Mouse (Mus musculus) cortical plate, adult 2 months (tissue): Measurements from ENCODE around the gene Slc35g1.

Source experiments
- CTCF ChIP-seq: fragments of 200-500 bp; IDR thresholded peaks from 2 replicates; pipeline ENCODE4 v1.5.1; 2011; ENCODE audit warnings: mild to moderate bottlenecking, control low read depth, low read length; ENCODE audit not compliant: insufficient read depth; ENCODE audit errors: extremely low read depth
- POLR2A ChIP-seq: fragments of 200-500 bp; IDR thresholded peaks from 2 replicates; pipeline ENCODE4 v1.6.1; 2011; ENCODE audit warnings: mild to moderate bottlenecking, low read length, control low read depth; ENCODE audit not compliant: insufficient read depth; ENCODE audit errors: extremely low read depth

DNA sequence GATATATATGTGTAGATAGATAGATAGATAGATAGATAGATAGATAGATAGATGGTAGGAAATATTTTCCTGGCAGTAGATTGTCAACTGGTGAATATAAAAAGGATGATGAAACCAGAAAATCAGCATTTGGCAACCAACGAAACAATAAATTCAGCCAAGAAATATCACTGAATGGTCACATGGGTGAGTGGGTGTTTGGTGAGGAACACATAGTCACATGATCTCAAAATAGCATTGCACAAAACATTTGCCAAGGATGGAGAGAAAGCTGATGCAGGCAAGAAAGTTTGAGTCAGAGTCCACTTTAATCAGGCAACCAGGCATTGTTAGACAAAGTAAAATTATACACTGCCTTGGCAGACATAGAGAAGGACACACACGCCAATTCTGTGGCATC is 37.6 kb downstream of the Slc35g1 start:
- TF ChIP-seq CTCF (no peak), POLR2A (no peak)
